Comparison of ENCODE assay signal across 12 mouse cellular contexts in genomic region chr14:122726456-122726855, GRCm38 (mm10).
"Had no signal": no experiment of that assay in that cellular context is flagged by ENCODE, and none has a peak within 500 bp of the region (broad histone marks: within the 10 kb centered on the region; RNA-seq: fewer than 3 reads in every experiment).

No protein-coding gene starts in this region.

- DNase-seq: left cerebral cortex, postnatal 4 days; liver; liver, embryonic 13.5 days; liver, postnatal 0 days; lung, adult 18-20 months; lung, adult 2 months; lung, embryonic 14.5 days; lung, postnatal 10 days; lung, postnatal 14 days; lung, postnatal 36 days; lung, postnatal 4 days; midbrain, embryonic 14.5 days had no signal
